Mouse (Mus musculus) large intestine, adult 2 months (tissue): Measurements from ENCODE around the gene Sh3rf3. TPM values are rescaled to one million over a fixed set of nuclear protein-coding genes. Genes with fewer than 3 reads are reported as not detected.

Source experiments
- DNase-seq: peaks from one replicate; pipeline ENCODE4 v3.0.0-alpha.2; 2012; ENCODE audit warnings: low read depth, low spot score
- WGBS: fragments of 180-500 bp; shearing (Covaris S2); methylation state at CpG from one replicate; pipeline ENCODE4 v1.1.7; 2018; 5-methylcytosine and 5-hydroxymethylcytosine counted together
- polyA plus RNA-seq: library from polyadenylated mRNA; depleted of rRNA; stranded (reverse); fragments of >200 nt; gene quantifications from 2 replicates; pipeline ENCODE4 v1.2.3, GENCODE M21; 2012

The Sh3rf3 gene
- polyA plus RNA-seq, 1 experiment: 0.32 TPM

DNA sequence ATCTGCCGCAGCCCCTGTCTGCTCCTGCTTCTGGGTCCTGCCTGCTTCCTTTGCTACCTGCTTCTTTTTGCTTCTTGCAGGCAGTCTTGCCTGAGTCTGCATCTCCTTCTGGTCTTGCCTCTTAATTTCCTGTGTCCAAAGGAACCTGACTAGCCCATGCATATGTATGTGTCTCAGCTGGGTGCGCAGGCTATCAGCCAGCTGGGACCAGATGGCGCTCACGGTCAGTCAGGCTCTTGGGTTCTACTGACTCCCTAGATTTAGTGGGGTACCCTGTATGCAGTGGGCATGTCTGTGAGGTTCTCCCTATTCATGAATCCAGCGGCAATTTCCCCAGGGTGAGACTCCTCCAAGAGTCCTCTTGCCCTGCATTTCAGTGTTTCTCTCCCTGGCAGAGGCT is 35.0 kb downstream of the Sh3rf3 start:
- DNase-seq: no peak
- WGBS: 85% methylated on average over 5 of the region's 5 CpGs

DNA sequence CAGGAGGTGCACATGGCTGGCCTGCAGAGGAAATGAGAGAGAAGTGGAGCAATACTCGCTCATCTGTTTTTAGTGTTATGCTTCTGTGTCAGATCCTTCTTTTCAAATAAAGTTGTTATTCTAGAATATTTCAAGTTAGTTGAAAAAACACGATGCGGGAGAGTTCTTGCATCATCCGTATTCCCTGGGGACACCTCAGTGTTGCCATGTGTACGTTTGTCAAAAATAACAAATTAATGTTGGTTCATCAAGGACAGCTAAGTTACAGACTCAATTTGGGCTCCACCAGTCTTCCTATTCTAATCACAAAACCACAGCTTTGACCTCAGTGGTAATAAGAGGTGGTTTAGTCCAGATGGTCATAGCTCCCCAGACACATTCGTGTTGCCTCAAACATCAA is 35.4 kb downstream of the Sh3rf3 start:
- 76% methylated on average over 6 of the region's 6 CpGs for WGBS
- no peak for DNase-seq

- DNase-seq: no peak
- WGBS: 11% methylated on average over 14 of the region's 14 CpGs
Measured at GRCm38 (mm10) chr10:58854548-58855198, 41.5 kb downstream of the Sh3rf3 start.

DNA sequence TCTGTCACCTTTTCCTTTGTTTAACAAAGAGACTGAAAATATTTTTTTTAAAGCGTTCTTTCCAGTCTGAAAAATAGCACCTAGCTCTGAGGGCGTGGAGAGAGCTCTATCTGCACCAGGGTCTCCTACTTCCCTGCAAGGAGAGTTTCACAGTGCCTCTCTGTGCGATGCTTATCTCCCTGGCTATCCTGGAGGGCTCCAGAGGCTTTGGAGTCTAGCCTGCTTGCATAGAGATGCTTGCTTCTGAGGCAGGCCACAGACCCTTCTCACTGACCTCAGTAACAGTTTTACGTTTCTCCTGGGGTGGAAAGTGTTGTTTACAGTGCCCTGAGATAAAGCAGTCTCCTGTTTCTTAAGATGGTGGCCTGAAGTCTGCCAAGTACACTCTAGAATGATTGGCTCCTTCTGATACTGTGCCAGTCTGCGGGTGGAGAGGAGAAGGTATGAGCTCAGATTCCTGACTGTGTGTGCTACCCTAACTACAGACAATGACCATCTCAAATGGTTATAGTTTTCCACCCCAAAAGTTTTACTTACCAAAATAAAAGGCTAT is 42.1 kb downstream of the Sh3rf3 start:
- 36% methylated on average over 5 of the region's 5 CpGs for WGBS
- no peak for DNase-seq

- WGBS: 60% methylated on average over 9 of the region's 9 CpGs
- no peak for DNase-seq
Measured at GRCm38 (mm10) chr10:58855814-58856213, 42.7 kb downstream of the Sh3rf3 start.

DNA sequence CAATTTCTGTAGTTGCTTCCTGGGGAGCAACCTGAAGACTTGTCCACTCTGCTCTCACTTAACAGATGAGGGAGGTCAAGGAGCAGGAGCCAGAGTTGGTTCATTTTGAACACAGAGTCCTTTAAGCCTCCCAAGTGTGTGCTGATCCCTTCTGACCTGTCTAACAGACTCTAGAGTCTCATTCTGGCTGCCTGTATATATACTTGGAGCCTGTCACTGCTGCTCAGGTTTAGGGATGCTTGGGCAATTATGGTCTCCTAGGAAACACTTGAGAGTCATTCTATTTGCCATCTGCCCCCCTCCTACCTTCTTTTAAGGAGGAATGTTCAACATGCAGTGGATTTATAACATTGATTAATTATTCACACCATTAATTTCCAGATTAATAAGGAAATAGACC is 43.6 kb downstream of the Sh3rf3 start:
- DNase-seq: no peak

DNA sequence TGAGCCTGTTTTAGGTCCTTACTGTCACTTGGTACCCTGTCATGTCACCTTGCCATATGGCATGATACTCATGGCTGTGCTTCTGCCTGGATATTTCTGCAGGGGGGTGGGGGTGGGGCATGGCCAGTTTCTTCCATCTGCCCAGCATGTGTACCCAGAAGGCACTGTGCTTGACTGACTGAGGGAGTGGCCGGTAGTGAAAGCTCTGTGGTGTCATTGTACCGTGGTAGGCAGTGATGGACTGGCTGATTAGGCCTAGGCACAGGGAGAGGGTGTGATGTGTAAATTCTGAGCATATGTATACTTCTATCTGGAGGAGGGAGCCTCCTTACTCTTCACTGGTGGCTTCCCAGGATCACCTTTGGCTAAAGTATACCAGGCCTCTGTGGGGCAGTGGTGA is 51.6 kb downstream of the Sh3rf3 start:
- 61% methylated on average over 2 of the region's 2 CpGs for WGBS
- DNase-seq: no peak

GRCm38 (mm10) chr10:58867536-58867935 is 54.4 kb downstream of the Sh3rf3 start:
- no peak for DNase-seq
- 74% methylated on average over 2 of the region's 2 CpGs for WGBS

DNA sequence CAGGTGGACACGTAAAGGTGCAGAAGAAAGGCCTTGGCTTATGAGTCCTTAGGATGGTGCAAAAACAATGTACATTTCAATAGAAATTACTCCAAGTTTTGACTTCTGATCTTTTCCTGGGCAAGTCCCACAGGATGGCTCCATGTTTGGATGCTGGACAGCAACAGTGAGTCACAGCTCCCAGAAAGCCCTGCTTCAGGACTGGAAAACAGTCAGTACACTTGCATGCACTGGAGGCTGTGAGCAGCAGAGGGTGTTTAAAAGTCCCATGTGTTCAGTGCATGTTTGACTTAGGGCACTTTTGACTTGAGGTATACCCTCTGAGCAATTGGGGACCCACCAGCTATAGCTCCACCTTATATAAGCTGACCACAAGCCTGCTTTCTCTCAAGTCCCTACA is 56.7 kb downstream of the Sh3rf3 start:
- WGBS: 74% methylated on average over 1 of the region's 1 CpGs
- no peak for DNase-seq

- 72% methylated on average over 10 of the region's 10 CpGs for WGBS
- DNase-seq: no peak
Measured at GRCm38 (mm10) chr10:58871149-58871820, 58.1 kb downstream of the Sh3rf3 start.

DNA sequence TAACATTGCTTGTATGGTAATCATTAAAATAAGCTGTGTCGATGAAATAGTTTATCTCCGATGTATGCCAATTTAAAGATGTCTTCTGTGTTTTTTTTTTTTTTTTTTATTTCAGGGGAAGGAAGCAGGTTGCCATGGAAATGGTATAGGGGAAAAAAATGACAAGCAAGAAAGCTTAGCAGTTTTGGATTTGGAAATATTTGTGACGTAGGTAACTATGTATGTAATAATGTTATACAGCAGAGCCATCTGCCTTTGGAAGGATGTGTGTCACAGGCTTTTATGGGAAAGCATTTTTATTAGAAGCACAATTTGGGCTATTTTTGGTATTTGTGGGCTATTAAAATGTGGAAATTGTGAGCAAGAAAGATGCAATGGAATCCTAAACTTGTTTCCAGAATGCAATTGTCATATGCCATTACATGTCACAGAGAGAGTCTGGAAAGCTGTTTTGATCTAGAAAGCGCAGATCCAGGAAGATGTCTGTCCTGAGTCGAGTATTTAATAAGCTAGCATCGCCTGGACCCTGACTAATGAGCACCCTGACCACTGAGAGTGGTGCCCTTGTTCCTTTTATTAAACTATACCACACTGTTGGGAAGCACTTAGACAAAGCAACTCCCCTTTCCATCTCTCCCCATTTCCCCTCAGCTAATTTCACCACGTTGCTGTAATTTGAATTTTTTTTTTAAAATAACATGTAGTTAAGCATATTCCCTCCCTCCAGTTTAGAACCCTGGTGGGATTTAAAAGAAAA is 58.8 kb downstream of the Sh3rf3 start:
- WGBS: 73% methylated on average over 7 of the region's 7 CpGs
- no peak for DNase-seq

DNA sequence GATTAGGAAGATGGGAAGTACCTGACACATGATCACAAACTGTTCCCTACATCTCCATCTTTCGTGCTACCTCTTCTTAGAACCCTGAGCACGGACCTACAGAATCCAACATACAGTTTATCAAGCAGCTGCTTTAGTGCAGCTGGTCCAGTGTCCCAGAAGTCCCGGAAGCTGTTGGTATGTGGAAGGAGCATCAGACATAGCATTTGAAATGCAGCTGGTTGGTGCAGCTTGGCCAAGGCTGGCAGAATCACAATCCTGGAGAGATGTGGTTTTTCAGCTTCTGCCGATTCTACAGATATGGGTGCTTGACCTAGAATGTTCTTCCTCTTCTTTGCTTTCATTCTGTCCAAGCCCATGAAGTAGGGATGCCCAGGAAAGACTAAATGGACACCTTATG is 64.7 kb downstream of the Sh3rf3 start:
- no peak for DNase-seq
- 92% methylated on average over 4 of the region's 4 CpGs for WGBS

- no peak for DNase-seq
- 73% methylated on average over 4 of the region's 4 CpGs for WGBS
Measured at GRCm38 (mm10) chr10:58878636-58879035, 65.5 kb downstream of the Sh3rf3 start.

DNA sequence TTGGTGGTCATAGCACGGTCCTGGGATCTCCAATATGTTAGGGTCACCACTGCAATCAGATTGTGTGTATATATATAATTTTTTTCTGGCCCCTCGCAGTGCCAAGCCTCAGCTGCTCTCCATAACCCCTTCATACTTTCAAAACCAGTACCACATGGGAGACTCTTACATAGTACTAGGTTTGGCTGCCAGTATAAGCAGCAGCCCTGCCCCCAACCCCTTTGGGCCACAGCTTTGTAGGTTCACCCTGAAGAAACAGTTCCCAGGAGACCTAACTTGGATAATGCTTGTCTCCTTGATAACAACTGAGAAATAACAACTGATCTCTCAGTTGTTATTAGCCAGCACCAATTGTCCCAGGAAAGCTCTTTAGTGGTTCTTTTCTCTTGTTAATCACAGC is 69.6 kb downstream of the Sh3rf3 start:
- no peak for DNase-seq
- 74% methylated on average over 2 of the region's 2 CpGs for WGBS

GRCm38 (mm10) chr10:58885351-58885750 is 72.2 kb downstream of the Sh3rf3 start:
- DNase-seq: no peak
- WGBS: 56% methylated on average over 5 of the region's 5 CpGs

- no peak for DNase-seq
- 92% methylated on average over 2 of the region's 2 CpGs for WGBS
Measured at GRCm38 (mm10) chr10:58885816-58886215, 72.7 kb downstream of the Sh3rf3 start.

DNA sequence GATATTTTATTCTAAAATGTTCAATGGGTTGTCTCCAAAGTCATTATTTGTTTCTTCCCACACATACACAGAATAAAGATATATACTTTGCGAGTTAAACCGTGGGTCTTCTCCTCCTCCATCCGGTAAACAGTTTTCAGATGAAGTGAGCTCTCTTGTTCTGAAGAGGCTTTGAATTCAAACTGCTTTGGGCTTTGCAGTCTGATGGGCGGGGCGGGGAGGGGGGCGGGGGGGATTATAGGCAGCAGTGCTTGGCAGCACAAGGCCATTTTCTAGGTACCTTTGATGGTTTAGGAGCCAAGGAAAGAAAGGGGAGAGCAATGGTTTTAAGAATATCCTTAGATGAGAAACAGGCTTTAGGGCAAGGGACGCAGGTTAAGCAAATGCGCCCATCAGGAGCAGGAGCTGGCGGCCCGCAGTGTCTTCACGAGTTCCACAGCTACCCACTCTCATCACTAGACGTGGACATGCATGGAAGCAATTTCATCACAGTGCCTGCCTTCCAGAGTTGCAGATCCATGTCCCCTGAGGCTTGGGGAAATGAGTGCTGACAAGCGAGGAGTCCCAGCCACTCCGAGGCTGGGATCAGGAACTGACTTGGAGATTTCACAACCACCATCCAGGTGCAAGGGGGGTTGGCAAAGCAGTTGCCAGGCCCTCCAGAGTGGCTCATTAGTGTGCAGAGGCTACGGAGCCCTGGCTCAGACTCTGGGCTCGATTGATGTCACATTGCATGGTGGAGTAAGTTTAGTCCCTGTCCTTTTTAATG is 77.7 kb downstream of the Sh3rf3 start:
- WGBS: 60% methylated on average over 16 of the region's 16 CpGs

DNA sequence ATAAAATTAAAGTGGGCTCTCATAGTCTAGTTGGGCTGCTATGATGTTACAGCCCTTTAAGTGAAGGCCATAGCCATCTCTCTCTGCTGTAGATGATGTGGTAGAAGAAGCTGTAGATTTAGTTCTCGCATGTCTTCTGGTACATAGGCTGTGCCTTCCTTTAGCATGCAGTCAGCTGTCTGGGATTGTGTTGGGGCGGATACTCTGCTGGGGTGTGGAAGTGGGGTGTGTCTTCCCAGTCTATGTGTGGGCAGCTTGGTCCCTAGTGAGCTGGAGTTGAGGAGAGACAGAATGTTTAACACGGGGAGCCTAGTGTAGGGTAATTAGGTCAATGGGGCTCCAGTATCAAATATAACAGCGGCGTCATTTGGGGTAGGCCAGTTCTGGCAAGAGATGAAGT is 82.3 kb downstream of the Sh3rf3 start:
- DNase-seq: no peak
- WGBS: 81% methylated on average over 5 of the region's 5 CpGs

More for the DNA sequence above, 77.7 kb downstream of the Sh3rf3 start:
- DNase-seq: no peak

DNA sequence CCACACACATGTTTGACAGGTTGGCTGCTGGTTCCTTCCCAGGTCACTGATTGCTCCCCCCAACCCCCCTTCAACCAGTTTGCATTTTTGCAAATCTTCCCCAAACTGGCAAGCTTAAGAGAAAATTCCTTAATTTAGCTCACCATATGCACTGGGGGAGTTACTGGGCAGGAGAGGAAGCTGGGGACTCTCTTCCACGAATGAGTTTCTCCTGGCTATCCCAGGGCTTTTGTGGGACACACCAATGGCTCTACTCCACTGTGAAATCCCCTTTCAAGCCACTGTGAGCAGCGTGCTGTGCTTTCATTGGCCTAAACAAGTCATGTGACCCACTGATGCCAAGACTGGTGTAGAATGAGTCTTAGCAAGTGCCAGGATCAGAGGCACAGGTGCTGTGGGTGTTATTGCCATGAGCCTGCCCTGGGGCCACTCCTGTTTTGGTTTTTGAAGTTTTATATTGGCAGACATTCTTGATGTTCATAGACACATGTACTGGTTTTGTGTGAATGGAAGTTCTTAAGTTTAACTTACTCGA is 83.9 kb downstream of the Sh3rf3 start:
- WGBS: 64% methylated on average over 3 of the region's 3 CpGs
- no peak for DNase-seq

GRCm38 (mm10) chr10:58905253-58905652 is 92.1 kb downstream of the Sh3rf3 start:
- 26% methylated on average over 6 of the region's 6 CpGs for WGBS
- DNase-seq: no peak
